Comparison of ENCODE assay signal across 15 mouse cellular contexts in genomic region chr11:96429891-96430290, GRCm38 (mm10).
"Had no signal": no experiment of that assay in that cellular context is flagged by ENCODE, and none has a peak within 500 bp of the region (broad histone marks: within the 10 kb centered on the region; RNA-seq: fewer than 3 reads in every experiment).

No protein-coding gene starts in this region.

- H3K27ac ChIP-seq: limb, embryonic 15.5 days; liver, embryonic 13.5 days; lung, embryonic 15.5 days; macrophage; midbrain, embryonic 12.5 days; neural tube, embryonic 15.5 days had no signal

- DNase-seq: kidney, postnatal 36 days; layer of hippocampus, adult 9-11 months; layer of hippocampus, postnatal 36 days; liver, embryonic 13.5 days; liver, postnatal 0 days; lung, postnatal 14 days; right cerebral cortex, adult 18-20 months; right cerebral cortex, postnatal 25 days; thymus, postnatal 36 days had no signal

- H3K9me3 ChIP-seq: limb, embryonic 15.5 days; liver, embryonic 13.5 days; lung, embryonic 15.5 days; midbrain, embryonic 12.5 days; neural tube, embryonic 15.5 days had no signal

- H3K4me2 ChIP-seq: limb, embryonic 15.5 days; liver, embryonic 13.5 days; lung, embryonic 15.5 days; midbrain, embryonic 12.5 days; neural tube, embryonic 15.5 days had no signal

- H3K9ac ChIP-seq: limb, embryonic 15.5 days; liver, embryonic 13.5 days; liver, postnatal 0 days; lung, embryonic 15.5 days; midbrain, embryonic 12.5 days; neural tube, embryonic 15.5 days had no signal

- H3K4me1 ChIP-seq: megakaryocyte, embryonic 14.5 days; midbrain, embryonic 12.5 days had no signal

- H3K4me3 ChIP-seq: limb, embryonic 15.5 days; liver, embryonic 13.5 days; lung, embryonic 15.5 days; megakaryocyte, embryonic 14.5 days; midbrain, embryonic 12.5 days; neural tube, embryonic 15.5 days had no signal

- H3K27me3 ChIP-seq: liver, embryonic 13.5 days; midbrain, embryonic 12.5 days; neural tube, embryonic 15.5 days had no signal

- H3K36me3 ChIP-seq: limb, embryonic 15.5 days; liver, embryonic 13.5 days; lung, embryonic 15.5 days; midbrain, embryonic 12.5 days; neural tube, embryonic 15.5 days had no signal
